Mouse (Mus musculus) stomach, postnatal 0 days (tissue): ENCODE measurements around the gene Edn1. TPM values are rescaled to one million over a fixed set of nuclear protein-coding genes. Genes with fewer than 3 reads are reported as not detected.
A peak's percentile ranks its signal among the peaks of the same experiment; 100 is the strongest.

ENCODE experiments used
- ATAC-seq: fragments of 200-750 bp; cut with Nextera tagmentation; 2 replicates; pipeline ENCODE4 v1.8.0; 2017; ENCODE audit not compliant: low FRiP score, low TSS enrichment
- DNase-seq: peaks from one replicate; pipeline ENCODE4 v3.0.0-alpha.2; 2016; ENCODE audit warnings: low spot score
- H3K27ac ChIP-seq: fragments of 300-500 bp; sonication (generic); replicated peaks from 2 replicates; pipeline ENCODE4 v1.5.1; 2014; ENCODE audit warnings: mild to moderate bottlenecking, control low read depth
- H3K27me3 ChIP-seq: fragments of 300-500 bp; sonication (generic); 2 replicates; pipeline ENCODE4 v1.6.1; 2014; ENCODE audit warnings: low read length; ENCODE audit not compliant: control insufficient read depth, insufficient read depth
- H3K36me3 ChIP-seq: fragments of 300-500 bp; sonication (generic); 2 replicates; pipeline ENCODE4 v1.6.1; 2014; ENCODE audit warnings: low read length, mixed read lengths; ENCODE audit not compliant: control insufficient read depth, insufficient read depth
- H3K4me1 ChIP-seq: fragments of 300-500 bp; sonication (generic); replicated peaks from 2 replicates; pipeline ENCODE4 v1.6.1; 2014; ENCODE audit warnings: antibody characterized with exemption; ENCODE audit not compliant: control insufficient read depth, insufficient read depth
- H3K4me2 ChIP-seq: fragments of 300-500 bp; sonication (generic); replicated peaks from 2 replicates; pipeline ENCODE4 v1.6.1; 2014; ENCODE audit warnings: low read depth, mild to moderate bottlenecking, control low read depth, moderate library complexity
- H3K4me3 ChIP-seq: fragments of 300-500 bp; sonication (generic); 2 replicates; pipeline ENCODE4 v1.5.1; 2014; ENCODE audit warnings: low read depth, low read length, control low read depth
- H3K9ac ChIP-seq: fragments of 300-500 bp; sonication (generic); 2 replicates; pipeline ENCODE4 v1.6.1; 2014; ENCODE audit warnings: mild to moderate bottlenecking, low read length, control low read depth, mixed read lengths
- H3K9me3 ChIP-seq: fragments of 300-500 bp; sonication (generic); 2 replicates; pipeline ENCODE4 v1.6.1; 2016; ENCODE audit warnings: low read length; ENCODE audit not compliant: control insufficient read depth
- CTCF ChIP-seq: IDR thresholded peaks from 2 replicates; pipeline ENCODE4 v1.5.1; 2016; ENCODE audit warnings: antibody characterized with exemption, low read depth, mild to moderate bottlenecking, moderate library complexity
- EP300 ChIP-seq: optimal IDR thresholded peaks from 2 replicates; pipeline ENCODE3; 2016; ENCODE audit warnings: antibody characterized with exemption
- WGBS: fragments of 180-500 bp; shearing (Covaris S2); extraction: QIAGEN DNeasy Blood & Tissue Kit; methylation state at CpG from one replicate; pipeline ENCODE4 v1.1.7; 2014; 5-methylcytosine and 5-hydroxymethylcytosine counted together
- polyA plus RNA-seq: library from polyadenylated mRNA; unstranded; fragments of >200 nt; fragmentation: Nextera tagmentation; extraction: Ambion mirVana; gene quantifications from 2 replicates; pipeline ENCODE4 v1.2.1, GENCODE M21; 2015

The Edn1 gene
- polyA plus RNA-seq, 1 experiment from 2014 or later, result 14.3 TPM

DNA sequence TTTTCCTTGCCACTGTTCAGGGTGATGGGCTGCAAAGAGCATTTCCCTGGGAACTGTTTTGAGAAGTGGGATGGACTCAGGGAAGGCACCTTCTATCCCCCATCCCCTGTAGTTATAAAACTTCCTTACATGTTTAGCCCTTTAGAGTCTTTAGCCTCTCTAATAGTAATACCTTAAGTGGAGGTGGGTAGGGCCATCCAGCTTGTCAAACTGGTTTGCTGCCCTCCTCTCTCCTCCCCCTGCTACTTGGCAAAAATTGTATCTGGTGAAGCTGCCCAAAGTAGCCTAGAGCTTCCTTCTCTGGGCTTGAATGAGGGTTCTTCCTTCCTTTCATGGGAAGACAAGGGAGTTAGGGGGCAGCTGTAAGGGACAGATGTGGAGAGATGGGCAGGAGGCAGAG is 2.5 kb upstream of the Edn1 start:
- TF ChIP-seq EP300 (no peak), CTCF (no peak)
- peak overlapping the region; percentile 40; the same call in 1 of the 2 replicates for H3K27ac ChIP-seq
- H3K27me3 ChIP-seq, result no peaks in the 10 kb centered on the region
- ATAC-seq (no peak), DNase-seq (peak; percentile 35)
- H3K4me3 ChIP-seq, result no peak overlapping the region
- H3K4me1 ChIP-seq, result peaks cover 5% of the 10 kb centered on the region; the same call in 1 of the 2 replicates
- H3K9ac ChIP-seq, result 0 out of 2 replicates have a peak overlapping the region, but pooled peaks have one; percentile 27
- H3K36me3 ChIP-seq, result no peaks in the 10 kb centered on the region
- no peaks in the 10 kb centered on the region for H3K9me3 ChIP-seq
- H3K4me2 ChIP-seq, result no peak overlapping the region

- no peaks in the 10 kb centered on the region for H3K27me3 ChIP-seq
- peak overlapping the region; percentile 68 for H3K4me2 ChIP-seq
- no peak for TF ChIP-seq EP300
- TF ChIP-seq CTCF, result peak; percentile 92
- no peaks in the 10 kb centered on the region for H3K36me3 ChIP-seq
- 8% methylated on average over 11 of the region's 11 CpGs for WGBS
- H3K9ac ChIP-seq, result no peak overlapping the region
- DNase-seq (peak; percentile 80), ATAC-seq (no peak)
- H3K27ac ChIP-seq, result peak overlapping the region; percentile 70
- H3K9me3 ChIP-seq, result no peaks in the 10 kb centered on the region
- peak overlapping the region; percentile 45 for H3K4me3 ChIP-seq
- H3K4me1 ChIP-seq, result peaks cover 5% of the 10 kb centered on the region; the same call in 1 of the 2 replicates
Measured at GRCm38 (mm10) chr13:42300567-42300966, 709 bp upstream of the Edn1 start.

DNA sequence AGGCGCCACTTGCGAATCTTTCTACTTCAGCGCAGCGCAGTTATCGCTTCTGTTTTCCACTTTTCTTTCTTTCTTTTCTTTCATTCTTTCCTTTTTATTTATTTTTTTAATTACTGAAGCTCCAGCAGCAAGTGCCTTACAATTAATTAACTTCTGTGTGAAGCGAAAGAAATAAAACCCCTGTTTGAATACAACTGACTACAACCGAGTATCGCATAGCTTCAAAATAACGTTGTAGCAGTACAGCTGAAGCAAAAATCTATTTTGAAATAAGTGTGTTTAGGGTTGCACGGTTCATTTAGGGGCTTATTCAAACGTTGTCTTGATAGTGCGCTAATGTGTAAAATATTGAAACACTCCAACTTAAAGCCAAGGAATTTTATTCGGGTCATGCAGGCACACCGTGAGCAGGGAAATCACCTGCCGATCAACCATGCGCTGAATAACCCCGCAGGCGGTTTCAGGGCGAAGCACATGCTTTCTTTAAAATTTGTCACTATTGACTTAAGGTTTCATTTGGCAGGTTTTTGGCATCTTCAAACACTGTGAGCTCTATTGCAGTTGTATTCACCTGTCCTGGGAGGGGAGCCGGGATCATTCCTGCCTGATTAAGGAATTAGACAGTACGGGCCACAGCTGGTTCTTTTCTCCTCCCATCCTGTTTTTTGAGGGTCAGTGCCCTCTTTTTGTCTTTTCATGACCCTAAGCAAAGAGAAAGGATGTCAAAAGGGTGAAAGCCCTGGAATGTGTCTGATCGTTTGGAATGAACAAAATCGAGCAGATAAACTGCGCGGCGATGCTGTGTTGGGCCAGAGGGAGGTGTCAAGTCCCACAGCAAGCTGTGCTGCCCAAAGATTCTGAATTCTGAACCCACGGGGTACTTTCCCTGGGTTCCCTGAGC is 935 bp downstream of the Edn1 start:
- WGBS, result 16% methylated on average over 27 of the region's 27 CpGs
- DNase-seq, result peak; percentile 61
- peak overlapping the region; percentile 85 for H3K27ac ChIP-seq

GRCm38 (mm10) chr13:42303180-42303929 is 2.1 kb downstream of the Edn1 start:
- Histone ChIP-seq H3K27me3 (no peaks in the 10 kb centered on the region), H3K4me3 (peak overlapping the region; percentile 45), H3K9me3 (no peaks in the 10 kb centered on the region), H3K4me2 (peak overlapping the region; percentile 68), H3K36me3 (no peaks in the 10 kb centered on the region; the same call in 1 of the 2 replicates), H3K4me1 (peaks cover 8% of the 10 kb centered on the region; the same call in 1 of the 2 replicates), H3K27ac (peak overlapping the region; percentile 85), H3K9ac (peak overlapping the region; percentile 51)
- peak; percentile 63; the same call in 1 of the 2 replicates for ATAC-seq
- 36% methylated on average over 11 of the region's 11 CpGs for WGBS
- peak; percentile 67 for TF ChIP-seq CTCF
- no peak for TF ChIP-seq EP300
- DNase-seq, result peak; percentile 50

More for the DNA sequence above, 935 bp downstream of the Edn1 start:
- no peaks in the 10 kb centered on the region for H3K27me3 ChIP-seq
- H3K36me3 ChIP-seq, result no peaks in the 10 kb centered on the region; the same call in 1 of the 2 replicates
- no peaks in the 10 kb centered on the region for H3K9me3 ChIP-seq
- H3K9ac ChIP-seq, result peak overlapping the region; percentile 54
- H3K4me2 ChIP-seq, result peak overlapping the region; percentile 68
- peaks cover 8% of the 10 kb centered on the region; the same call in 1 of the 2 replicates for H3K4me1 ChIP-seq
- ATAC-seq, result 0 out of 2 replicates have a peak, but pooled peaks have one; percentile 47
- TF ChIP-seq CTCF (peak; percentile 69), EP300 (peak; percentile 25)
- H3K4me3 ChIP-seq, result peak overlapping the region; percentile 45

DNA sequence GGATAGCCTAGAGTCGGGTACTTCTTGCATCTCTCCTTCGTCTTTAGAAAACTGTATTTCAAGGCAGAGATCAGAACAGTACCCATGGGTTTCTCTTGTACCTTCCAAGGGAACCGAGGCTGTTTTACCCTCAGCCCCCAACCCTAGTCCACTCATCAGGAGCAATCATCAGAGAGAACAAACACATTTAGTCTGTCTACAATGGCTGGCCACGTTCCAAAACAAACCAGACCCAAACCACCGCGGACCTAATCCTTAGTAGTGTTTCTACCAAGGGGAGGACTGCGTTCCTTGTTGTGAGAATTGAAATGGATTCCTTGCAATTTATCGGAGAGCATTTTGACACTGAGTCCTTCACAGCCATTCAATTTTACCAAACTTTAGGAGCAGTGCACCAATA is 2.9 kb downstream of the Edn1 start:
- ATAC-seq (no peak), DNase-seq (peak; percentile 52)
- peak overlapping the region; percentile 45 for H3K4me3 ChIP-seq
- no peaks in the 10 kb centered on the region for H3K27me3 ChIP-seq
- H3K36me3 ChIP-seq, result no peaks in the 10 kb centered on the region; the same call in 1 of the 2 replicates
- H3K4me1 ChIP-seq, result 0 out of 2 replicates have a peak, but pooled peaks cover 3% of the 10 kb centered on the region
- TF ChIP-seq EP300, result no peak
- no peak for TF ChIP-seq CTCF
- H3K27ac ChIP-seq, result peak overlapping the region; percentile 85
- H3K9me3 ChIP-seq, result no peaks in the 10 kb centered on the region
- peak overlapping the region; percentile 45 for H3K9ac ChIP-seq
- peak overlapping the region; percentile 68 for H3K4me2 ChIP-seq
- 55% methylated on average over 8 of the region's 8 CpGs for WGBS
